Mouse (Mus musculus) MEL (cell line): ENCODE results near the gene Polrmt. TPM values are rescaled to one million over a fixed set of nuclear protein-coding genes. Genes with fewer than 3 reads are reported as not detected.

ENCODE experiments used
- DNase-seq: peaks from one replicate; pipeline ENCODE4 v3.0.0; 2011; ENCODE audit warnings: low read depth, low spot score
- H3K27ac ChIP-seq: 2 replicates; pipeline ENCODE4 v1.5.1; 2012; ENCODE audit warnings: low read depth, mild to moderate bottlenecking, control low read depth, low read length, moderate library complexity; ENCODE audit not compliant: control insufficient read depth
- H3K27me3 ChIP-seq, 2 experiments: fragments of 150-350 bp in 1 of 2; sonication (generic) in 1 of 2; 2 replicates each; pipeline ENCODE4 v1.6.1; 2012; ENCODE audit warnings: low read length in 2 of 2, mild to moderate bottlenecking in 2 of 2, improper control_type of control experiment in 1 of 2, moderate library complexity in 1 of 2; ENCODE audit not compliant: insufficient read depth in 2 of 2, control insufficient read depth in 1 of 2
- H3K36me3 ChIP-seq, 2 experiments: 2 replicates each; pipeline ENCODE4 v1.6.1; 2012 to 2014; ENCODE audit warnings: low read length in 2 of 2, improper control_type of control experiment in 1 of 2, inconsistent platforms in 1 of 2, mild to moderate bottlenecking in 1 of 2; ENCODE audit not compliant: insufficient read depth in 2 of 2, control insufficient read depth in 1 of 2
- H3K4me1 ChIP-seq, 2 experiments: fragments of 150-350 bp in 1 of 2; sonication (generic) in 1 of 2; 2 replicates each; pipeline ENCODE4 v1.6.1; 2012; ENCODE audit warnings: low read length in 2 of 2, improper control_type of control experiment in 1 of 2, mild to moderate bottlenecking in 1 of 2; ENCODE audit not compliant: insufficient read depth in 2 of 2, control insufficient read depth in 1 of 2
- H3K4me3 ChIP-seq, 2 experiments: fragments of 150-350 bp in 1 of 2; sonication (generic) in 1 of 2; 2 replicates each; pipeline ENCODE4 v1.5.1; 2012; ENCODE audit warnings: low read depth in 2 of 2, low read length in 2 of 2, mild to moderate bottlenecking in 2 of 2, moderate library complexity in 2 of 2, control low read depth in 1 of 2, improper control_type of control experiment in 1 of 2; ENCODE audit not compliant: control insufficient read depth in 1 of 2, insufficient read depth in 1 of 2
- H3K79me2 ChIP-seq: 2 replicates; pipeline ENCODE4 v1.6.1; 2012; ENCODE audit warnings: mild to moderate bottlenecking, low read length, moderate library complexity; ENCODE audit not compliant: control insufficient read depth, poor library complexity, insufficient read depth
- H3K9ac ChIP-seq: 2 replicates; pipeline ENCODE4 v1.6.1; 2012; ENCODE audit warnings: low read depth, mild to moderate bottlenecking, control low read depth, low read length, moderate library complexity; ENCODE audit not compliant: control insufficient read depth, poor library complexity, severe bottlenecking
- H3K9me3 ChIP-seq: fragments of 150-350 bp; sonication (generic); replicated peaks from 2 replicates; pipeline ENCODE4 v1.6.1; 2012; ENCODE audit warnings: mild to moderate bottlenecking, low read length, improper control_type of control experiment, moderate library complexity; ENCODE audit not compliant: insufficient read depth
- CTCF ChIP-seq, 3 experiments: IDR thresholded peaks in 2 of 3; conservative IDR thresholded peaks in 1 of 3; 2 replicates each; pipeline ENCODE4 v1.5.1; 2011 to 2012; ENCODE audit warnings: low read length in 3 of 3, low read depth in 2 of 3, mild to moderate bottlenecking in 2 of 3, improper control_type of control experiment in 1 of 3, inconsistent platforms in 1 of 3, mixed read lengths in 1 of 3, moderate library complexity in 1 of 3; ENCODE audit not compliant: control insufficient read depth in 1 of 3, insufficient read depth in 1 of 3, poor library complexity in 1 of 3, severe bottlenecking in 1 of 3
- ELF1 ChIP-seq: IDR thresholded peaks from 2 replicates; pipeline ENCODE4 v1.6.1; 2014; ENCODE audit warnings: low read depth, mild to moderate bottlenecking, inconsistent platforms, low read length, improper control_type of control experiment, moderate library complexity
- GABPA ChIP-seq: IDR thresholded peaks from 2 replicates; pipeline ENCODE4 v1.6.1; 2012; ENCODE audit warnings: low read depth, mild to moderate bottlenecking, inconsistent platforms, low read length, improper control_type of control experiment, moderate library complexity
- GATA1 ChIP-seq: IDR thresholded peaks from 2 replicates; pipeline ENCODE4 v1.6.1; 2011; ENCODE audit warnings: low read depth, low read length, improper control_type of control experiment
- HCFC1 ChIP-seq: IDR thresholded peaks from 2 replicates; pipeline ENCODE4 v1.6.1; 2012; ENCODE audit warnings: low read depth, mild to moderate bottlenecking, inconsistent platforms, low read length, improper control_type of control experiment, moderate library complexity
- JUND ChIP-seq: IDR thresholded peaks from 2 replicates; pipeline ENCODE4 v1.6.1; 2011; ENCODE audit warnings: low read depth, mild to moderate bottlenecking, improper control_type of control experiment, low read length
- KAT2A ChIP-seq: conservative IDR thresholded peaks from 2 replicates; pipeline ENCODE4 v1.6.1; 2012; ENCODE audit warnings: low read depth, low read length, improper control_type of control experiment, inconsistent platforms
- MAFK ChIP-seq: IDR thresholded peaks from 2 replicates; pipeline ENCODE4 v1.6.1; 2011; ENCODE audit warnings: low read depth, mild to moderate bottlenecking, low read length, improper control_type of control experiment, borderline replicate concordance
- MXI1 ChIP-seq: IDR thresholded peaks from 2 replicates; pipeline ENCODE4 v1.6.1; 2011; ENCODE audit warnings: mild to moderate bottlenecking, low read depth, low read length, improper control_type of control experiment
- MYC ChIP-seq: IDR thresholded peaks from 2 replicates; pipeline ENCODE4 v1.6.1; 2011; ENCODE audit warnings: low read depth, mild to moderate bottlenecking, low read length, improper control_type of control experiment, moderate library complexity
- NELFE ChIP-seq: IDR thresholded peaks from 2 replicates; pipeline ENCODE4 v1.6.1; 2011; ENCODE audit warnings: low read depth, low read length, improper control_type of control experiment
- NRF1 ChIP-seq: IDR thresholded peaks from 2 replicates; pipeline ENCODE4 v1.6.1; 2014; ENCODE audit warnings: low read depth, mild to moderate bottlenecking, inconsistent platforms, low read length, improper control_type of control experiment, moderate library complexity; ENCODE audit not compliant: poor library complexity, insufficient read depth, severe bottlenecking
- POLR2A ChIP-seq, 2 experiments: IDR thresholded peaks; 2 replicates each; pipeline ENCODE4 v1.6.1; 2011 to 2012; ENCODE audit warnings: low read length in 2 of 2, mild to moderate bottlenecking in 2 of 2, control low read depth in 1 of 2, improper control_type of control experiment in 1 of 2, low read depth in 1 of 2, moderate library complexity in 1 of 2; ENCODE audit not compliant: control insufficient read depth in 1 of 2, insufficient read depth in 1 of 2, poor library complexity in 1 of 2
- POLR2AphosphoS2 ChIP-seq: IDR thresholded peaks from 2 replicates; pipeline ENCODE4 v1.6.1; 2011; ENCODE audit warnings: low read length, improper control_type of control experiment
- POLR2AphosphoS5 ChIP-seq: IDR thresholded peaks from 2 replicates; pipeline ENCODE4 v1.6.1; 2012; ENCODE audit warnings: low read depth, borderline replicate concordance, mild to moderate bottlenecking, inconsistent platforms, low read length, moderate library complexity, mixed read lengths
- RAD21 ChIP-seq: IDR thresholded peaks from 2 replicates; pipeline ENCODE4 v1.6.1; 2011; ENCODE audit warnings: mild to moderate bottlenecking, low read depth, low read length, improper control_type of control experiment
- RCOR1 ChIP-seq: IDR thresholded peaks from 2 replicates; pipeline ENCODE4 v1.6.1; 2012; ENCODE audit warnings: low read depth, mild to moderate bottlenecking, inconsistent platforms, low read length, improper control_type of control experiment
- SIN3A ChIP-seq: IDR thresholded peaks from 2 replicates; pipeline ENCODE4 v1.6.1; 2012; ENCODE audit warnings: low read length, improper control_type of control experiment, inconsistent platforms
- SMC3 ChIP-seq: IDR thresholded peaks from 2 replicates; pipeline ENCODE4 v1.6.1; 2011; ENCODE audit warnings: low read depth, low read length, improper control_type of control experiment
- TAL1 ChIP-seq: IDR thresholded peaks from 2 replicates; pipeline ENCODE4 v1.6.1; 2012; ENCODE audit warnings: mild to moderate bottlenecking, inconsistent platforms, low read length, moderate library complexity, mixed read lengths
- USF1 ChIP-seq: IDR thresholded peaks from 2 replicates; pipeline ENCODE4 v1.6.1; 2014; ENCODE audit warnings: low read depth, mild to moderate bottlenecking, inconsistent platforms, low read length, improper control_type of control experiment, moderate library complexity
- ZC3H11A ChIP-seq: IDR thresholded peaks from 2 replicates; pipeline ENCODE4 v1.6.1; 2012; ENCODE audit warnings: low read depth, mild to moderate bottlenecking, inconsistent platforms, low read length, improper control_type of control experiment
- ZKSCAN1 ChIP-seq: IDR thresholded peaks from 2 replicates; pipeline ENCODE4 v1.6.1; 2012; ENCODE audit warnings: low read depth, mild to moderate bottlenecking, inconsistent platforms, low read length, improper control_type of control experiment, moderate library complexity
- polyA plus RNA-seq, 2 experiments: library from polyadenylated mRNA; stranded (reverse) in 1 of 2; unstranded in 1 of 2; fragments of >175 nt in 1 of 2; fragments of >200 nt in 1 of 2; gene quantifications; 2 replicates each; pipeline versions ENCODE4 v1.2.1 to v1.2.4; 2012; ENCODE audit warnings: low replicate concordance in 2 of 2, low read depth in 1 of 2; ENCODE audit not compliant: insufficient read length in 2 of 2, insufficient read depth in 1 of 2, missing spikeins in 1 of 2
- total RNA-seq: library from RNA; depleted of rRNA; stranded (reverse); fragments of 300-350 nt; gene quantifications from 2 replicates; pipeline ENCODE4 v1.2.3, GENCODE M21; 2012

Polrmt gene
- total and polyA plus RNA-seq, 3 experiments: 35.7 to 66.9 TPM; not detected in 1

DNA sequence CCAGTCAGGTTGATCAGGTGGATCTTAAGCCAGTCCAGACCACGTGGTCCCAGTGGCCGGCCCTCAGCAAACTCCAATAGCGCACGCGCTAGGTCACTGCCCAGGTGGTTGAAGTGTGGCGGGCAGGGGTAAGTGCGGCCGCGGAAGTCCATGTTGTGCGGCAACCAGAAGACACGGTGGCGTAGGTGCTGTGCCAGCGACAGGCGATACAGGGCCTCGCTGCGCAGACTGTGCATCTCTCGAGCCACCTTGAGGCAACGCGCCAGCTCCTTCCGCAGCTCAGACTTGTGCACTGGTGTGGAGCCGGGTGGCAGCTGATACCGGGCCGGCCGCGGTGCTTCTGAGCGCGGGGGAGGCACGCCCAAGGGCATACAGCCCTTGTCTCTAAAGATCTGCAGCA lies 7.1 kb downstream of the Polrmt start:
- Histone ChIP-seq H3K36me3 (no peaks in the 10 kb centered on the region; a peak in 1 of 4 replicates), H3K4me1 (no peaks in the 10 kb centered on the region), H3K9ac (no peak overlapping the region), H3K9me3 (no peaks in the 10 kb centered on the region), H3K4me3 (no peak overlapping the region), H3K27me3 (no peaks in the 10 kb centered on the region), H3K79me2 (no peaks in the 10 kb centered on the region), H3K27ac (no peak overlapping the region)
- no peak for DNase-seq
- TF ChIP-seq MAFK (no peak), ZC3H11A (no peak), KAT2A (no peak), JUND (no peak), HCFC1 (no peak), MYC (no peak), GATA1 (no peak), RCOR1 (no peak), GABPA (no peak), ZKSCAN1 (no peak), MXI1 (no peak), USF1 (no peak), ELF1 (no peak), POLR2AphosphoS5 (no peak), NRF1 (no peak), TAL1 (no peak), SIN3A (no peak), SMC3 (no peak), POLR2A (IDR thresholded peaks at IDR 0.05; ENCODE audit: control insufficient read depth in 1 of 2, insufficient read depth in 1 of 2, low read depth in 1 of 2, low read length in 2 of 2, poor library complexity in 1 of 2) (no peak), POLR2AphosphoS2 (no peak)

DNA sequence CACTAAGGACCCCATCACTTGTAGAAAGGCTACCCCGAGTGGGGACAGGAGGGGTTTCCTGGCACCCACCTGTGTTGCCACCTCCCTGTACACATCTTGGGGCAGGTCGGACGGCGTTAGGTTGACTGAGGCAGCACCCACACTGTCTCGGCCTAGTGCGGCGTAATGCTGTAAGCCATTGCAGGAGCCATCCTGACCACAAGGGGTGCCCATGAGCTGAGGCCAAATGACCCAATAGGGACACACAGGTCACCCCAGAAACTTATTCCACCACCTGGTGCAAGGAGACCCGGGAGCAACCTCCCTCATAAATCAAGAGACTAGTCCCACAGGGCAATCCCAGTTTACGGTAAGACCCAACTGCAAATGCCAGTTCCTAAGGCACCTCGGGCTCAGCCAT lies 8.1 kb downstream of the Polrmt start:
- peak; percentile 47 for DNase-seq

More for the DNA sequence above, 8.1 kb downstream of the Polrmt start:
- H3K27ac ChIP-seq: no peak overlapping the region
- no peaks in the 10 kb centered on the region for H3K79me2 ChIP-seq
- no peak overlapping the region for H3K9ac ChIP-seq
- H3K36me3 ChIP-seq: no peaks in the 10 kb centered on the region; a peak in 1 of 4 replicates
- no peaks in the 10 kb centered on the region for H3K4me1 ChIP-seq
- no peaks in the 10 kb centered on the region for H3K9me3 ChIP-seq
- H3K4me3 ChIP-seq: no peak overlapping the region
- no peak for TF ChIP-seq NELFE
- TF ChIP-seq CTCF (IDR thresholded peaks at IDR 0.05 in 2 of 3, conservative IDR thresholded peaks at IDR 0.05 in 1 of 3; ENCODE audit: control insufficient read depth in 1 of 3, insufficient read depth in 1 of 3, low read depth in 2 of 3, low read length in 3 of 3, poor library complexity in 1 of 3, severe bottlenecking in 1 of 3): peak; percentile 57 to 77 (median 60)
- no peak for TF ChIP-seq TAL1
- TF ChIP-seq RAD21: peak; percentile 4
- H3K27me3 ChIP-seq: no peaks in the 10 kb centered on the region
